Mouse (Mus musculus): Measurements from ENCODE around the gene Snap23. TPM values are rescaled to one million over a fixed set of nuclear protein-coding genes. Genes with fewer than 3 reads are reported as not detected.
A peak's percentile ranks its signal among the peaks of the same experiment; 100 is the strongest.

Gene Snap23
- total and polyA plus RNA-seq, 2 experiments from 2014 or later = 10.7 to 20.7 TPM

DNA sequence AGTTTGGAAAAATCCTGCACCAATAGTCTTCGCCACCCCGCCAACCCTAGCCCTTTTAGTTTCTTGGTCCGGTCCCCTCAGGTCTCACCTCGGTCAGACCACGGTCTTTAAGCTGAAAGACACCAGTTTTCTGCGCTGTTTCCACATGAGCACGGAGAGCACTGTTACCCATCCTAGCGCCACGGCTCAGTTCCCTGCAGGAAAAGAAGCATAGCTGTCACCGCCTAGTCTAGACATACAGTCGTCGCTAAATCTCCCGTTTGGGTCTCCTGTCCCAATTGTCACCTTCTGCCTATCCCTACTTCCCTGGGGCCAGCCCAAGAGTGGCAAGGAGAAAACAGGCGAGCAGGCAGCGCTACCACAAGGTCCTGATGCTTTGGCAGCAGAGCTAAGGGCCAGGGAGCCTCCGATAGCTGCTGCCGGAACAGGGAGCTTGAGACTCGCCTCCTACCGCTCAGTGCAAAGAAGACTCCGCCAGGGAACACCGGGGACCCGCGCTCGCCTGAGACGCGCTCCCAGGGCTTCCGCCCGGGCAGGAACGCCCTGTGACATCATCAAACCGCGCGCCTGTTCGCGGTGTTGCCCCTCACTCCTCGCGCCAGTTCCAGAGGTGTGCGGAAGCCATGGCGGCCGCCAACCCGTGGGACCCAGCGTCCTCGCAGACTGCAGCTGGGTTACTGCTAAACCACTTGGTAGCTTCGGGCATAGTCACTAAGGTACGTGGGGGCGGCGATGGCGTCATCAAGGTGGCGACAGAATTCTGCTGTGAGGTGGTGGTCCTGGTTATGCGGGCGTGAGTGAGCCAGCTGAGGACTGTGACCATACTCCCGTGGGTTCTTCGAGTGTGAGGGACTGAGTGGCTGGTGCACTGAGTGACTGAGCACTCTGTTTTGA, 41.6 kb downstream of the Snap23 start, which contains the start of the genes Haus2 and Lrrc57:
Gene Haus2, plus strand, starts transcription at position 554 of the 894 bp plus-strand sequence.
Gene Lrrc57, minus strand, starts transcription at position 691 of the 894 bp plus-strand sequence.
- Histone ChIP-seq H3K4me1 (ENCODE audit: insufficient read depth, low read length) (peaks cover 14% of the 10 kb centered on the region), H3K27me3 (ENCODE audit: insufficient read depth, low read length) (no peaks in the 10 kb centered on the region), H3K9ac (replicated peaks; ENCODE audit: low read length) (peak within 1 kb of the TSS; percentile 74), H3K36me3 (ENCODE audit: insufficient read depth, low read length) (0 out of 2 replicates have a peak, but pooled peaks cover 3% of the 10 kb centered on the region), H3K9me3 (ENCODE audit: low read length) (no peaks in the 10 kb centered on the region), H3K4me3 (ENCODE audit: low read length) (peak within 1 kb of the TSS; percentile 84), H3K4me2 (ENCODE audit: low read depth, low read length) (peak within 1 kb of the TSS; percentile 91), H3K27ac (peak within 1 kb of the TSS; percentile 89)
- DNase-seq (ENCODE audit: low spot score) (peak; percentile 94), ATAC-seq (peak; percentile 98)
- TF ChIP-seq CTCF (IDR thresholded peaks at IDR 0.05; ENCODE audit: low read depth) = peak; percentile 49; the same call in 1 of the 2 replicates
- under 1% methylated on average over 52 of the region's 52 CpGs for whole genome bisulfite sequencing

DNA sequence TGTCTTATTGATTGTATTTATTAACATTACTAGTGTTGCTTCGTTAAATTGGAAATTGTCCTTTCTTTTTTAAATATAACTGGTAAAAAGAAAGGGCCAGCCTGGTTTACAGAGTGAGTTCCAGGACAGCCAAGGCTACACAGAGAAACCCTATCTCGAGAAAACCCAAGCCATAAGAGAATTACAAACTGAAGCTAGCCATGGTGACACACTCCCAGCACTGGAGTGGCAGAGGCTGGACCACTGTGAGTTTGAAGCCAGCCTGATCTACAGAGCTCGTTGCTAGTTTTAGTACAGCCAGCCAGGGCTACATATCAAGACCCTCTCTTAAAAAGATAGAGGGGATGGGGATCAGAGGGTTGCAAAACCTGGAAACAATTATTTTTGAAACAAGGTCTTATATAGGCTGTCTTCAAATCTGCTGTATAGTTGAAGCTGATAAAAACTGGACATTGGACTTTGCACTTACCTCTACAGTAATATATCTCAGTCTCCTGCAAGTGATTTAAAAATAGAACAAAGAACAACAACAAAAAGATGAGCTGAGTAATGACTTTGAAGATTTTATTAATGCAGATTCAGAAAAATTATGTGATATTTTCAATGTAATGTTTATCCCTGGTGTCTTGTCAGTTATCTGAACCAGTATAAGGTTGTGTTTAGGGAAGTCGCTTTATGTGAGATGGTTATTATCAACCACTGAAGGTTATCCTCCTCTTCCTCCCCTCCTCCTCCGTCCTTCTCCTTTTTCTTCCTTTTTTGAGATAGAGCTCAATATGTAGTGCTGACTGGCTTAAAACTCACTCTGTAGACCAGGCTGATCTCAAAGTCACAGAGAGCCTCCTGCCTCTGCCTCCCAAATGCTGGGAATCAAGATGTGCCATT, 49.0 kb downstream of the Snap23 start:
- H3K4me1 ChIP-seq (ENCODE audit: insufficient read depth, low read length) = no peaks in the 10 kb centered on the region
- no peak overlapping the region for H3K9ac ChIP-seq (replicated peaks; ENCODE audit: low read length)
- DNase-seq (ENCODE audit: low spot score) (no peak), ATAC-seq (no peak)
- H3K4me2 ChIP-seq (ENCODE audit: low read depth, low read length) = no peak overlapping the region
- H3K27me3 ChIP-seq (ENCODE audit: insufficient read depth, low read length) = no peaks in the 10 kb centered on the region
- no peak for TF ChIP-seq CTCF (IDR thresholded peaks at IDR 0.05; ENCODE audit: low read depth)
- H3K36me3 ChIP-seq (ENCODE audit: insufficient read depth, low read length) = peaks cover 11% of the 10 kb centered on the region; the same call in 1 of the 2 replicates
- no peak overlapping the region for H3K4me3 ChIP-seq (ENCODE audit: low read length)
- H3K27ac ChIP-seq = no peak overlapping the region
- no peaks in the 10 kb centered on the region for H3K9me3 ChIP-seq (ENCODE audit: low read length)
- 91% methylated on average over 5 of the region's 5 CpGs for WGBS

DNA sequence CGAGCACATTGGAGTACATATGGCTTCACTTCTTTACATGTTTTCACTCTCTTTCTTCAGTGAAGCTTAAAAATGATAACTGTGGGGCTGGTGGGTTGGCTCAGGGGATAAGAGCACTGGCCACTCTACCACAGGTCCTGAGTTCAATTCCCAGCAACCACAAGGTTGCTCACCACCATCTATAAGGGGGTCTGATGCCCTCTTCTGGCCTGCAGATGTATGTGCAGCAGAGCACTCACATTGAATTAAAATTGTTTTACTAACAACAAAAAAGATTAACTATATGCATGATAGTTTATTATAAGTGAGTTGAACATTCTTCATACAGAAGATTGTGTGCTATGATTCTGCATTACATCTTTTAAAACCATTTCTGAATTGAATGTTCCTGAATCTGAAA, 52.1 kb downstream of the Snap23 start:
- Histone ChIP-seq H3K27me3 (ENCODE audit: insufficient read depth, low read length) (no peaks in the 10 kb centered on the region), H3K9me3 (ENCODE audit: low read length) (no peaks in the 10 kb centered on the region), H3K9ac (replicated peaks; ENCODE audit: low read length) (no peak overlapping the region), H3K4me3 (ENCODE audit: low read length) (no peak overlapping the region), H3K4me2 (ENCODE audit: low read depth, low read length) (no peak overlapping the region), H3K4me1 (ENCODE audit: insufficient read depth, low read length) (no peaks in the 10 kb centered on the region), H3K27ac (no peak overlapping the region), H3K36me3 (ENCODE audit: insufficient read depth, low read length) (peaks cover 8% of the 10 kb centered on the region; the same call in 1 of the 2 replicates)
- DNase-seq (ENCODE audit: low spot score) = no peak
- no peak for ATAC-seq
- 100% methylated on average over 1 of the region's 1 CpGs for WGBS
- peak; percentile 32; the same call in 1 of the 2 replicates for TF ChIP-seq CTCF (IDR thresholded peaks at IDR 0.05; ENCODE audit: low read depth)

DNA sequence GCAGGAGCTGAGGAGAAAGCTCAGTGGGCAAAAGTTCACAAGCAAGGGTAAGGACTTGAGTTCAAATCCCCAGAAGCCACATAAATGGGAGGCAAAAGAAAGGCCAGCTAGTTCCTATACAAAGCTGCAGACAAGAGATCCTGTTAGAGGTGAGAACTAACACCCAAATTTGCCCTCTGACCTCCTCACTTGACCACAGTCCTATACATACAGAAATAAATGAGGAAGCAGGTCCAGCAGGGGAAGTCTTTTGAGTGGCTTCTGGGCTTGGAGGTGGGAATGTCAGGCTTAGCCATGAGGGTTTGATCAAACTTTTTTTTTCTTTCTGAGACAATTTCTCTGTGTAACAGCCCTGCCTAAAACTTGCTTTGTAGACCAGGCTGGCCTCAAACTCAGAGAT, 55.4 kb downstream of the Snap23 start:
- Histone ChIP-seq H3K36me3 (ENCODE audit: insufficient read depth, low read length) (peaks cover 5% of the 10 kb centered on the region; the same call in 1 of the 2 replicates), H3K4me1 (ENCODE audit: insufficient read depth, low read length) (no peaks in the 10 kb centered on the region), H3K27ac (no peak overlapping the region), H3K9ac (replicated peaks; ENCODE audit: low read length) (no peak overlapping the region), H3K4me3 (ENCODE audit: low read length) (no peak overlapping the region), H3K9me3 (ENCODE audit: low read length) (no peaks in the 10 kb centered on the region), H3K4me2 (ENCODE audit: low read depth, low read length) (no peak overlapping the region), H3K27me3 (ENCODE audit: insufficient read depth, low read length) (no peaks in the 10 kb centered on the region)
- ATAC-seq (no peak), DNase-seq (ENCODE audit: low spot score) (no peak)
- TF ChIP-seq CTCF (IDR thresholded peaks at IDR 0.05; ENCODE audit: low read depth) = no peak

DNA sequence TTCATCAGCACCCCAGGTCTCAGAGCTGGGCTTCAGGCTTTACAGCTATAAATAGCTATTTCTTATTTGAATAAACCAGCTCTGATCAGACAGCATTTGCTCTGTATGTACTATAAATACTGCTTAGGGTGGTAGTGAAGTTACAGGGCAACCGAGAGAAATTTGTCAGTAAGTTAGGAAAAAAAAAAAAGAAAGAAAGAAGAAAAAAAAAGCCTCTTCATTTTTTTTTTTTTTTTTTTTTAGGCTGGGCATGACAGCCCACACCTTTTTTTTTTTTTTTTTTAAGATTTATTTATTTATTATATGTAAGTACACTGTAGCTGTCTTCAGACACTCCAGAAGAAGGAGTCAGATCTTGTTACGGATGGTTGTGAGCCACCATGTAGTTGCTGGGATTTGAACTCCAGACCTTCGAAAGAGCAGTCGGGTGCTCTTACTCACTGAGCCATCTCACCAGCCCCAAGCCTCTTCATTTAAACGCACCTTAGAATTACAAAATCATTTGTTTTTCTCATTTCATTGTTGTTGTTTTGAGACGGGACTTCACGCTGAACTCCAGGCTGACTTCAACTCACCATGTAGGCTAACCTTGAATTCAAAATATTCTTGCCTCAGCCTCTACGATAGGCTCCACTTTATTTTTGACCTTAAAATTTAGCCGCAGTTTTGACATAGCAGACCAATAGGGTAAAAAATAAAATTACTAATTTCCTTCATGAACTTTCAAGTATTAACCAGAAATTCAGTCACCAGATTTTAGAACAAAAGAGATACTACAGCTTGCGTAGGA, 60.8 kb downstream of the Snap23 start:
- Histone ChIP-seq H3K9ac (replicated peaks; ENCODE audit: low read length) (no peak overlapping the region), H3K4me1 (ENCODE audit: insufficient read depth, low read length) (peaks cover 9% of the 10 kb centered on the region), H3K36me3 (ENCODE audit: insufficient read depth, low read length) (peaks cover 4% of the 10 kb centered on the region; the same call in 1 of the 2 replicates), H3K27ac (no peak overlapping the region), H3K4me3 (ENCODE audit: low read length) (peak overlapping the region; percentile 58), H3K4me2 (ENCODE audit: low read depth, low read length) (peak overlapping the region; percentile 83), H3K27me3 (ENCODE audit: insufficient read depth, low read length) (no peaks in the 10 kb centered on the region), H3K9me3 (ENCODE audit: low read length) (no peaks in the 10 kb centered on the region)
- TF ChIP-seq CTCF (IDR thresholded peaks at IDR 0.05; ENCODE audit: low read depth) = no peak
- DNase-seq (ENCODE audit: low spot score) = no peak
- peak; percentile 22 for ATAC-seq
- WGBS = 30% methylated on average over 10 of the region's 10 CpGs
